In the genomic region with DNA sequence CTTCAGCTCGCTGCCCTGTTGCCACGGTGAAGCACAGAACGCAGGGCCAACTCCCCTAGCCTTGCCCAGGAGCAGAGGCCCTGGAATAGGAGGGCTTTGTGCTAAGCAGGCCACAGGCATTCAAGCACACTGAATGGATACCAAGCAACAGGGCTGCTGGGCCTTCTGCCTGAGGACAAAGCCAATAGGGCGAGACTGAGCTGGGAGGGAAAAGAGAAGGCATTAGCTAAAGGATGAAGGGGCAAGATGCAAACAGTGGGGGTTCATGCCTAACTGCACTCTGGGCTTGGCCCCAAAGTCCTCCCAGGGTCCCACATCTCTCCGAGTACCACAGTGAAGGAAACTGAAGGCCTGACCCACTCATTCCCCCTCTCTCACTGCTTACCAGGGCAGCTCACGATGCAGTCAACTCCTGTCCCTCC, we compare ENCODE assay signal across 11 mouse cellular contexts. TPM values are rescaled to one million over a fixed set of nuclear protein-coding genes. Genes with fewer than 3 reads are reported as not detected.
DNase-seq lines count a peak whose midpoint lies in the region; ATAC-seq and TF ChIP-seq lines count a peak whose summit lies in the region.
"Had no signal": no experiment of that assay in that cellular context is flagged by ENCODE, and none has a peak within 500 bp of the region (broad histone marks: within the 10 kb centered on the region; RNA-seq: fewer than 3 reads in every experiment).

No protein-coding gene starts in this region.

- H3K4me1 ChIP-seq in cortical plate, adult 2 months (ENCODE audit: control insufficient read depth, insufficient read depth, low read length), result peaks cover 3% of the 10 kb centered on the region
- H3K4me1 ChIP-seq in hindbrain, embryonic 11.5 days (replicated peaks; ENCODE audit: control insufficient read depth, insufficient read depth, low read length), result no peaks in the 10 kb centered on the region
- H3K4me1 ChIP-seq in midbrain, embryonic 10.5 days, result peaks cover 15% of the 10 kb centered on the region
- H3K4me1 ChIP-seq in intestine, embryonic 16.5 days (ENCODE audit: control insufficient read depth, insufficient read depth, low read length), result no peaks in the 10 kb centered on the region
- H3K4me1 ChIP-seq: embryonic facial prominence, embryonic 13.5 days; intestine, embryonic 15.5 days had no signal

- H3K9ac ChIP-seq in hindbrain, embryonic 11.5 days (ENCODE audit: low read depth, low read length), result no peak overlapping the region
- no peak overlapping the region for H3K9ac ChIP-seq in intestine, embryonic 16.5 days (ENCODE audit: low read depth, low read length)
- H3K9ac ChIP-seq: embryonic facial prominence, embryonic 13.5 days; intestine, embryonic 15.5 days had no signal

- WGBS in hindbrain, embryonic 11.5 days, result 33% methylated on average over 6 of the region's 6 CpGs
- 34% methylated on average over 6 of the region's 6 CpGs for WGBS in midbrain, embryonic 10.5 days
- WGBS in intestine, embryonic 16.5 days, result 72% methylated on average over 6 of the region's 6 CpGs

- H3K27ac ChIP-seq in cortical plate, adult 2 months (ENCODE audit: insufficient read depth, low read length), result peak overlapping the region; percentile 22; the same call in 1 of the 2 replicates
- peak overlapping the region; percentile 36; the same call in 1 of the 2 replicates for H3K27ac ChIP-seq in hindbrain, embryonic 11.5 days (ENCODE audit: low read depth, low read length)
- H3K27ac ChIP-seq in midbrain, embryonic 10.5 days (replicated peaks), result peak overlapping the region; percentile 77
- H3K27ac ChIP-seq in intestine, embryonic 16.5 days (ENCODE audit: low read length), result no peak overlapping the region
- H3K27ac ChIP-seq: embryonic facial prominence, embryonic 13.5 days; intestine, embryonic 15.5 days had no signal

- peak; percentile 33; the same call in 1 of the 2 replicates for ATAC-seq in hindbrain, embryonic 11.5 days (ENCODE audit: low FRiP score)
- no peak for ATAC-seq in intestine, embryonic 16.5 days
- ATAC-seq: intestine, embryonic 15.5 days had no signal

- no peak overlapping the region for H3K4me3 ChIP-seq in cortical plate, adult 2 months (ENCODE audit: insufficient read depth, low read length)
- H3K4me3 ChIP-seq in hindbrain, embryonic 11.5 days (ENCODE audit: low read depth, low read length), result no peak overlapping the region
- H3K4me3 ChIP-seq in midbrain, embryonic 10.5 days, result no peak overlapping the region
- H3K4me3 ChIP-seq in intestine, embryonic 16.5 days (ENCODE audit: low read length), result no peak overlapping the region
- H3K4me3 ChIP-seq: embryonic facial prominence, embryonic 13.5 days; intestine, embryonic 15.5 days had no signal

- H3K4me2 ChIP-seq in hindbrain, embryonic 11.5 days (replicated peaks; ENCODE audit: low read depth, low read length), result no peak overlapping the region
- no peak overlapping the region for H3K4me2 ChIP-seq in intestine, embryonic 16.5 days (ENCODE audit: low read depth, low read length)
- H3K4me2 ChIP-seq: embryonic facial prominence, embryonic 13.5 days; intestine, embryonic 15.5 days had no signal

- no peaks in the 10 kb centered on the region for H3K9me3 ChIP-seq in hindbrain, embryonic 11.5 days (ENCODE audit: control insufficient read depth, low read length)
- H3K9me3 ChIP-seq in midbrain, embryonic 10.5 days (replicated peaks), result no peaks in the 10 kb centered on the region
- no peaks in the 10 kb centered on the region for H3K9me3 ChIP-seq in intestine, embryonic 16.5 days (ENCODE audit: control insufficient read depth, low read length)
- H3K9me3 ChIP-seq: embryonic facial prominence, embryonic 13.5 days; intestine, embryonic 15.5 days had no signal

- no peaks in the 10 kb centered on the region for H3K36me3 ChIP-seq in hindbrain, embryonic 11.5 days (ENCODE audit: control insufficient read depth, insufficient read depth, low read length)
- H3K36me3 ChIP-seq in midbrain, embryonic 10.5 days, result peaks cover 14% of the 10 kb centered on the region
- H3K36me3 ChIP-seq in intestine, embryonic 16.5 days (ENCODE audit: control insufficient read depth, insufficient read depth, low read length), result no peaks in the 10 kb centered on the region
- H3K36me3 ChIP-seq: embryonic facial prominence, embryonic 13.5 days; intestine, embryonic 15.5 days had no signal

- no peak for TF ChIP-seq POLR2A in cortical plate, adult 2 months (IDR thresholded peaks at IDR 0.05; ENCODE audit: extremely low read depth, insufficient read depth, low read length)

- TF ChIP-seq CTCF in cortical plate, adult 2 months (IDR thresholded peaks at IDR 0.05; ENCODE audit: extremely low read depth, insufficient read depth, low read length), result no peak

- DNase-seq in brain, adult 2 months (ENCODE audit: low read depth, low spot score), result peak; percentile 45
- peak; percentile 35 for DNase-seq in hindbrain, embryonic 11.5 days (ENCODE audit: low spot score)
- peak; percentile 38 for DNase-seq in midbrain, embryonic 10.5 days (ENCODE audit: low spot score)
- no peak for DNase-seq in kidney, adult 9 months
- no peak for DNase-seq in adrenal gland, postnatal 4 days (ENCODE audit: low spot score in 2 of 2)
- no peak for DNase-seq in c-Kit-positive CD71-positive TER-119-positive erythroid progenitor cells, embryonic 14.5 days (ENCODE audit: low spot score)
- DNase-seq: adrenal gland, postnatal 36 days had no signal

- H3K27me3 ChIP-seq in hindbrain, embryonic 11.5 days (ENCODE audit: control insufficient read depth, insufficient read depth, low read length), result no peaks in the 10 kb centered on the region
- no peaks in the 10 kb centered on the region for H3K27me3 ChIP-seq in midbrain, embryonic 10.5 days (ENCODE audit: low read depth, poor library complexity, severe bottlenecking)
- H3K27me3 ChIP-seq in intestine, embryonic 16.5 days (replicated peaks; ENCODE audit: control insufficient read depth, insufficient read depth, low read length), result no peaks in the 10 kb centered on the region
- H3K27me3 ChIP-seq: embryonic facial prominence, embryonic 13.5 days; intestine, embryonic 15.5 days had no signal

RNA-seq across cellular contexts. Expression of a gene that starts 12.8 kb away (rescaled TPM):
- 163 and 164 TPM in 2 replicates for polyA plus RNA-seq in cortical plate, adult 2 months (2012; rRNA removed)
- 5.1 and 6.2 TPM in 2 replicates for polyA plus RNA-seq in hindbrain, embryonic 11.5 days (2014; fragmentation: Nextera tagmentation; extraction: Ambion mirVana)
- polyA plus RNA-seq in midbrain, embryonic 10.5 days (2016; fragmentation: Nextera tagmentation; extraction: Ambion mirVana), result 8.7 and 10.5 TPM in 2 replicates
- total RNA-seq in adrenal gland, postnatal 4 days (2021), result 10 to 100 TPM; 11.8 to 12.7 TPM
- polyA plus RNA-seq in intestine, embryonic 16.5 days (2015; fragmentation: Nextera tagmentation; extraction: Ambion mirVana), result 5.3 and 7.2 TPM in 2 replicates

RNA-seq across cellular contexts. Expression of a gene that starts 54.0 kb away (rescaled TPM):
- polyA plus RNA-seq in cortical plate, adult 2 months (2012; rRNA removed), result 46.6 and 48.5 TPM in 2 replicates
- 4.1 and 4.6 TPM in 2 replicates for polyA plus RNA-seq in hindbrain, embryonic 11.5 days (2014; fragmentation: Nextera tagmentation; extraction: Ambion mirVana)
- polyA plus RNA-seq in midbrain, embryonic 10.5 days (2016; fragmentation: Nextera tagmentation; extraction: Ambion mirVana), result 4.2 and 6.4 TPM in 2 replicates
- 10 to 100 TPM; 39.4 to 41.1 TPM for total RNA-seq in adrenal gland, postnatal 4 days (2021)
- 15.6 and 20.9 TPM in 2 replicates for polyA plus RNA-seq in intestine, embryonic 16.5 days (2015; fragmentation: Nextera tagmentation; extraction: Ambion mirVana)

Comparison
In these comparisons a context has a peak if more than half of its experiments do, and no peak if none do; other contexts are left out.
1. DNase-seq: peak in brain, adult 2 months (single experiment), hindbrain, embryonic 11.5 days (single experiment) and midbrain, embryonic 10.5 days (single experiment); none in kidney, adult 9 months (single experiment), adrenal gland, postnatal 4 days (0 of 2) and c-Kit-positive CD71-positive TER-119-positive erythroid progenitor cells, embryonic 14.5 days (single experiment).
2. RNA of a gene that starts 12.8 kb away (polyA plus RNA-seq): 163 to 164 TPM in cortical plate, adult 2 months; 8.7 to 10.5 TPM in midbrain, embryonic 10.5 days, 5.3 to 7.2 TPM in intestine, embryonic 16.5 days and 5.1 to 6.2 TPM in hindbrain, embryonic 11.5 days; every median in the first group is over 10 times any median in the second.